Mouse (Mus musculus): Measurements from ENCODE around the gene Rab2b. TPM values are rescaled to one million over a fixed set of nuclear protein-coding genes. Genes with fewer than 3 reads are reported as not detected.

The Rab2b gene
- polyA plus RNA-seq, 1 experiment = 7.3 TPM

- Histone ChIP-seq H3K36me3 (ENCODE audit: control insufficient read depth, insufficient read depth, low read length) (no peaks in the 10 kb centered on the region), H3K4me1 (ENCODE audit: control insufficient read depth, insufficient read depth, insufficient read length) (peaks cover 9% of the 10 kb centered on the region), H3K27ac (ENCODE audit: insufficient read depth, low read length) (peak overlapping the region; percentile 31), H3K27me3 (ENCODE audit: control insufficient read depth, insufficient read depth, low read length) (no peaks in the 10 kb centered on the region), H3K4me3 (ENCODE audit: extremely low read depth, insufficient read depth, insufficient read length) (peak overlapping the region; percentile 88)
- DNase-seq (ENCODE audit: low read depth in 1 of 2, low spot score in 2 of 2) = peak; percentile 99 to 100
- TF ChIP-seq POLR2A (IDR thresholded peaks at IDR 0.05; ENCODE audit: low read depth, low read length) (peak; percentile 31; the same call in 1 of the 2 replicates), CTCF (IDR thresholded peaks at IDR 0.05; ENCODE audit: extremely low read depth, insufficient read depth, insufficient read length, insufficient replicate concordance) (no peak)
- WGBS = under 1% methylated on average over 32 of the region's 32 CpGs
These were observed 35.2 kb downstream of the Rab2b start for GRCm38 (mm10) chr14:52244041-52244689.

DNA sequence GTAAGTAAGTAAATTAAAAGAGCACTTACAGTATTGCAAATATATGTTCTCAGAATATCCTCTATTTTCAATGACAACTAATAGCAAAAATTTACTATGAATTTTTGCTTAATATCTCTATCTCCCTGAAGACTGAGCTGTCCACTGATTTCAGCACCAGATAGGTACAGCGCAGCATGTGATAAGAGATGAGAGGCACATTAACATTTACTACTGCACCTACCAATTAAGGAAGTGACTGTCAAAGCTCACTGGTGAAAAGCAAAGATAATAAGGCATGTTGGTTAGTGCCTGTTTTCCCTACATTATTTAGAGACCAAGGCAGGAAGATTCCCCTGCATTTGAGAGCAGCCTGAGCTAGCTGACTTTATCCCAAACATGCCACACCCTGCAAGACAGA is 43.1 kb downstream of the Rab2b start:
- TF ChIP-seq CTCF (IDR thresholded peaks at IDR 0.05; ENCODE audit: extremely low read depth, insufficient read depth, insufficient read length, insufficient replicate concordance) (no peak), POLR2A (IDR thresholded peaks at IDR 0.05; ENCODE audit: low read depth, low read length) (no peak)
- WGBS = 98% methylated on average over 1 of the region's 1 CpGs
- DNase-seq (ENCODE audit: low read depth in 1 of 2, low spot score in 2 of 2) = no peak
- H3K4me3 ChIP-seq (ENCODE audit: extremely low read depth, insufficient read depth, insufficient read length) = no peak overlapping the region
- H3K4me1 ChIP-seq (ENCODE audit: control insufficient read depth, insufficient read depth, insufficient read length) = no peaks in the 10 kb centered on the region
- peaks cover 33% of the 10 kb centered on the region for H3K36me3 ChIP-seq (ENCODE audit: control insufficient read depth, insufficient read depth, low read length)
- H3K27me3 ChIP-seq (ENCODE audit: control insufficient read depth, insufficient read depth, low read length) = no peaks in the 10 kb centered on the region
- no peak overlapping the region for H3K27ac ChIP-seq (ENCODE audit: insufficient read depth, low read length)

DNA sequence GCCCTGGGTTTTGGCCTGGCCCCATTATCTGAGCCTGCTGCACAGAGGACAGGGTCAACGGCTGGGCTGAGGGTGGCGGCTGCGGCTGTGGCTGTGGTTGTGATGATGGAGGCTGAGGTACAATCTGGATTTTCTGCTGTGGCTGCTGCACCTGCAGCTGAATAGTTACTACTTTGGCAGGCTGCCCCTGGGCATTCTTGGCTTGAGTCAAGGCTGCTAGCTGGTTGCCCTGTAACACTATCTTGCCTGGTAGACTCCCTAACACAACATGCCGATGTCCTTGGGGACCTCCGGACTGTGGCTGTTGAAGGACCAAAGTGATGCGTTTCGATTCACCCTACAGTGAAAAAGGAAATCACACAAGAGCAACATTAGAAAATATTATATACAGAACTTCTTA is 44.2 kb downstream of the Rab2b start:
- no peak for DNase-seq (ENCODE audit: low read depth in 1 of 2, low spot score in 2 of 2)
- H3K4me3 ChIP-seq (ENCODE audit: extremely low read depth, insufficient read depth, insufficient read length) = no peak overlapping the region
- H3K27me3 ChIP-seq (ENCODE audit: control insufficient read depth, insufficient read depth, low read length) = no peaks in the 10 kb centered on the region
- 90% methylated on average over 7 of the region's 7 CpGs for WGBS
- no peak overlapping the region for H3K27ac ChIP-seq (ENCODE audit: insufficient read depth, low read length)
- H3K36me3 ChIP-seq (ENCODE audit: control insufficient read depth, insufficient read depth, low read length) = peaks cover 40% of the 10 kb centered on the region
- no peaks in the 10 kb centered on the region for H3K4me1 ChIP-seq (ENCODE audit: control insufficient read depth, insufficient read depth, insufficient read length)
- no peak for TF ChIP-seq POLR2A (IDR thresholded peaks at IDR 0.05; ENCODE audit: low read depth, low read length)
- TF ChIP-seq CTCF (IDR thresholded peaks at IDR 0.05; ENCODE audit: extremely low read depth, insufficient read depth, insufficient read length, insufficient replicate concordance) = no peak

DNA sequence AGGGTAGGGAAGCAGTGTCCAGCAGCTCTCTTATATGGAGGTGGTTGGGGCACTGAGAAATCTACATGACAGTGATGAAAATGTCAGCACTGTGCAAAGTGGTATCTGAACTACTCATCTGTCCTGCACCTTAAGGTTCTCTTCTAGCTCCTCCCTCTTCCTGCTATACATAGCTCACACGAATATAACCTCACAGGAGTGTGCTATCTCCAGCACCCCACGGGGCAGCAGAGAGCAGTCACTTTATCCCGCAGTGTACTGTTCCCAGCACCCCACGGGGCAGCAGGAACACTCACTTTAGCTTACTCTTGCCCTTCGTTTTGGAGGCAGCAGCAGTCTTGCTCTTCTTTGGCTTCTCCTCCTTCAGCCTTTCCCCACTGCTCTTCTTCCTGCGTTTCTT is 47.1 kb downstream of the Rab2b start:
- H3K27me3 ChIP-seq (ENCODE audit: control insufficient read depth, insufficient read depth, low read length) = no peaks in the 10 kb centered on the region
- H3K36me3 ChIP-seq (ENCODE audit: control insufficient read depth, insufficient read depth, low read length) = peaks cover 49% of the 10 kb centered on the region
- H3K4me3 ChIP-seq (ENCODE audit: extremely low read depth, insufficient read depth, insufficient read length) = no peak overlapping the region
- no peaks in the 10 kb centered on the region for H3K4me1 ChIP-seq (ENCODE audit: control insufficient read depth, insufficient read depth, insufficient read length)
- no peak for DNase-seq (ENCODE audit: low read depth in 1 of 2, low spot score in 2 of 2)
- H3K27ac ChIP-seq (ENCODE audit: insufficient read depth, low read length) = no peak overlapping the region
- TF ChIP-seq POLR2A (IDR thresholded peaks at IDR 0.05; ENCODE audit: low read depth, low read length) (no peak), CTCF (IDR thresholded peaks at IDR 0.05; ENCODE audit: extremely low read depth, insufficient read depth, insufficient read length, insufficient replicate concordance) (no peak)
- 88% methylated on average over 6 of the region's 6 CpGs for WGBS

GRCm38 (mm10) chr14:52225972-52226371 is 53.4 kb downstream of the Rab2b start:
- Histone ChIP-seq H3K36me3 (ENCODE audit: control insufficient read depth, insufficient read depth, low read length) (peaks cover 47% of the 10 kb centered on the region), H3K27ac (ENCODE audit: insufficient read depth, low read length) (no peak overlapping the region), H3K27me3 (ENCODE audit: control insufficient read depth, insufficient read depth, low read length) (no peaks in the 10 kb centered on the region), H3K4me3 (ENCODE audit: extremely low read depth, insufficient read depth, insufficient read length) (no peak overlapping the region), H3K4me1 (ENCODE audit: control insufficient read depth, insufficient read depth, insufficient read length) (no peaks in the 10 kb centered on the region)
- TF ChIP-seq CTCF (IDR thresholded peaks at IDR 0.05; ENCODE audit: extremely low read depth, insufficient read depth, insufficient read length, insufficient replicate concordance) (no peak), POLR2A (IDR thresholded peaks at IDR 0.05; ENCODE audit: low read depth, low read length) (no peak)
- DNase-seq (ENCODE audit: low read depth in 1 of 2, low spot score in 2 of 2) = no peak
- 80% methylated on average over 2 of the region's 2 CpGs for WGBS

DNA sequence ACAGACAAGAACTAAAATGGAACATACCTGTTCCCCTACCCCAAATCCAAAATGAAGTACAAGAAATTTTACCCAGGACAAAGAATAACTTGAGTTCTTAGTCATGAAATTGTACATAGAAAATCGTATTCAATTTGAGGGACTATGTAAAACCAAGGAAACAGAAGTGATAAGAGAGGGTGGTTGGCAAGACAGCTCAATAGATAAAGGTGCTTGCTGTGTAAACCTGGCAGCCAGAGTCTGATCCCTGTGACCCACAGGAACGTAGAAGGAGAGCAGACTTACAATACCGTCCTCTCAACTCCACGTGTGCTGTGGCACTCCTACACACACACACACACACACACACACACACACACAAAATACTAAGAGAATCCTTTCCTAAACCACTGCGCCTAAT is 62.1 kb downstream of the Rab2b start:
- Histone ChIP-seq H3K4me1 (ENCODE audit: control insufficient read depth, insufficient read depth, insufficient read length) (no peaks in the 10 kb centered on the region), H3K27ac (ENCODE audit: insufficient read depth, low read length) (no peak overlapping the region), H3K4me3 (ENCODE audit: extremely low read depth, insufficient read depth, insufficient read length) (no peak overlapping the region), H3K36me3 (ENCODE audit: control insufficient read depth, insufficient read depth, low read length) (peaks cover 66% of the 10 kb centered on the region), H3K27me3 (ENCODE audit: control insufficient read depth, insufficient read depth, low read length) (no peaks in the 10 kb centered on the region)
- 82% methylated on average over 5 of the region's 5 CpGs for WGBS
- TF ChIP-seq CTCF (IDR thresholded peaks at IDR 0.05; ENCODE audit: extremely low read depth, insufficient read depth, insufficient read length, insufficient replicate concordance) (no peak), POLR2A (IDR thresholded peaks at IDR 0.05; ENCODE audit: low read depth, low read length) (no peak)
- no peak for DNase-seq (ENCODE audit: low read depth in 1 of 2, low spot score in 2 of 2)

Other genes with a start within 250 kb of the Rab2b start
- not detected in 2 replicates for gene Olfr221, start 237.1 kb downstream of the Rab2b start, polyA plus RNA-seq (2012; rRNA removed)
- 47.8 and 57.3 TPM in 2 replicates for gene Hnrnpc, start 175.5 kb downstream of the Rab2b start, polyA plus RNA-seq (2012; rRNA removed)
- 12.8 and 14.7 TPM in 2 replicates for gene Rpgrip1, start 168.8 kb downstream of the Rab2b start, polyA plus RNA-seq (2012; rRNA removed)
- 7.7 and 8.7 TPM in 2 replicates for gene Supt16, start 82.1 kb downstream of the Rab2b start, polyA plus RNA-seq (2012; rRNA removed)
- 33.2 and 34.2 TPM in 2 replicates for gene Chd8, start 21.8 kb downstream of the Rab2b start, polyA plus RNA-seq (2012; rRNA removed)
- gene Tox4, start 399 bp downstream of the Rab2b start, polyA plus RNA-seq (2012; rRNA removed) = 27.5 and 31.0 TPM in 2 replicates
- 24.1 and 26.2 TPM in 2 replicates for gene Mettl3, start 25.6 kb upstream of the Rab2b start, polyA plus RNA-seq (2012; rRNA removed)
- gene Sall2, start 49.2 kb upstream of the Rab2b start, polyA plus RNA-seq (2012; rRNA removed) = 4.6 and 5.0 TPM in 2 replicates
- not detected in 2 replicates for gene Olfr1513, start 76.9 kb upstream of the Rab2b start, polyA plus RNA-seq (2012; rRNA removed)
- gene Olfr1512, start 99.6 kb upstream of the Rab2b start, polyA plus RNA-seq (2012; rRNA removed) = not detected in 2 replicates
- gene Olfr1511, start 117.8 kb upstream of the Rab2b start, polyA plus RNA-seq (2012; rRNA removed) = not detected in 2 replicates
- gene Olfr1510, start 134.8 kb upstream of the Rab2b start, polyA plus RNA-seq (2012; rRNA removed) = not detected in 2 replicates
- gene Olfr1509, start 163.4 kb upstream of the Rab2b start, polyA plus RNA-seq (2012; rRNA removed) = not detected in 2 replicates
- gene Olfr1508, start 187.9 kb upstream of the Rab2b start, polyA plus RNA-seq (2012; rRNA removed) = not detected in 2 replicates
- gene Olfr1507, start 216.2 kb upstream of the Rab2b start, polyA plus RNA-seq (2012; rRNA removed) = not detected in 2 replicates

Data from spleen, adult 2 months (tissue).